Mouse (Mus musculus): ENCODE results near the gene Tyrobp.
A peak's percentile ranks its signal among the peaks of the same experiment; 100 is the strongest.

Gene Tyrobp

GRCm38 (mm10) chr7:30423071-30423641 is 9.6 kb downstream of the Tyrobp start:
- no peak for DNase-seq (ENCODE audit: low read depth)

DNA sequence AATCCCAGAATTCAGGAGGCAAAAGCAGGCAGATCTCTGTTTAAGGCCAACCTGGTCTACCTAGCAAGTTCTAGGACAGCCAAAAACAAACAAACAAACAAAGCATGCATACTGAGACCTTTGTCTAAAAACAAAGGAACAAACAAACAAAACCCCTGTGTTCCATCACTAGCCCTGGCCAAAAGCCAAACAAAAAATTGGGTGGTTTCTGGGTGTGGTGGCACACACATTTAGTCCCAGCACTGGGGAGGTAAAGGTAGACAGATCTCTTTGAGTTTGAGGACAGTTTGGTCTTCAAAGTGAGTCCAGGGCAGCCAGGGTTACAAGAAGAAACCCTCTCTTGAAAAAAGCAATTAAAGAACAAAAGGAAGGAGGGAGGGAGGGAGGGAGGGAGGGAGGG is 15.8 kb downstream of the Tyrobp start:
- DNase-seq (ENCODE audit: low read depth): no peak

GRCm38 (mm10) chr7:30430191-30430590 is 16.6 kb downstream of the Tyrobp start:
- DNase-seq (ENCODE audit: low read depth): no peak

DNA sequence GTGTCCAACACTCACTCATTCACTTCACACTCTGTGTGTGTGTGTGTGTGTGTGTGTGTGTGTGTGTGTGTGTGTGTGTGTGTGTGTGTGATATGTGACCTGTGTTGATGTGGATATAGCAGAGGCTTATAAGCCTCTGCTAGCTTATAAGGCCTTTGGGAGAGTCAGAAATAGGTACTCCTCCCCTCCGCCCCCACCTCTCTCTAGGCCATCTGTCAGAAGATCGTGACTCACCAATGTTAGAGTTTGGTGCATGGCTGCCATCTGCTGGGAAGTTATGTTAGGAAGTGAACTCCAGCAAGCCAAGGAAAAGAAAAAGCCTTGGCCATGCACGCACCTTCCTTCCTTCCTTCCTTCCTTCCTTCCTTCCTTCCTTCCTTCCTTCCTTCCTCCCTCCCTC is 18.2 kb downstream of the Tyrobp start:
- DNase-seq (ENCODE audit: low read depth): no peak

DNA sequence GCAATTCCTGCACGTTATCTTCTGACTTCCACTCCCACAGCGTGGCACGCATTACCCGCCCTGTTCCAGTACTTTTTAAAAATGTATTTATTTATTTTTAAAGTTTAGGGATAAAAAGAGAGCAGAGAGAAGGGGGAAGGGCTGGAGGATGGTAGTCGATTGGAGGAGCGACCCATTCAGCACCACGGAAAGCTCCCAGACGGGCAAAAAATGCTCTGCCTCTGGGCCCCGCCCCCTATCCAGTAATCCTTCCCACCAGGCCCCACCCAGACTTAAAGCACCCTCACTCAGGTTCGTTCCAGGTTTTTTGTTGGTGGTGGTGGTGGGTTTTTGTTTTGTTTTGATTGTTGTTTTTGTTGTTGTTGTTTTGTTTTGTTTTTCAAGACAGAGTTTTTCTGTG is 20.7 kb downstream of the Tyrobp start:
- no peak for DNase-seq (ENCODE audit: low read depth)

DNA sequence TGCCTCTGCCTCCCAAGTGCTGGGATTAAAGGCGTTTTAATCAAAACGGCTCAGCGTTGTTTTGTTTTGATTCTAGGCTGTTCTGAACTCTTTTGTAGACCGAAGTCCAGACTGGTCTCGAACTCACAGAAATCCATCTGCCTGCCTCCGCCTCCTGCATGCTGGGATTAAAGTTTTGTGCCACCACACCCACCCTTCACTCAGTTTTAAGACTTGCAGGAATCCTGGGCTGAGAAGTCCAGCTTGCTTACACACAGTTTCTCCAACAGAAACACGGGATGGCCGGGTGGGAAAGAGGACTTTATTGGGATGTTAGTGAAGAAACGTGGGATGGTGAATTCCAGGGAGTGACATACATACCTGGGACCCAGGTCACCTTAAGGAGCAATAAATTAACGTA is 21.1 kb downstream of the Tyrobp start:
- no peak for DNase-seq (ENCODE audit: low read depth)

- DNase-seq (ENCODE audit: low read depth): no peak
These were observed 21.6 kb downstream of the Tyrobp start for GRCm38 (mm10) chr7:30435156-30435555.

DNA sequence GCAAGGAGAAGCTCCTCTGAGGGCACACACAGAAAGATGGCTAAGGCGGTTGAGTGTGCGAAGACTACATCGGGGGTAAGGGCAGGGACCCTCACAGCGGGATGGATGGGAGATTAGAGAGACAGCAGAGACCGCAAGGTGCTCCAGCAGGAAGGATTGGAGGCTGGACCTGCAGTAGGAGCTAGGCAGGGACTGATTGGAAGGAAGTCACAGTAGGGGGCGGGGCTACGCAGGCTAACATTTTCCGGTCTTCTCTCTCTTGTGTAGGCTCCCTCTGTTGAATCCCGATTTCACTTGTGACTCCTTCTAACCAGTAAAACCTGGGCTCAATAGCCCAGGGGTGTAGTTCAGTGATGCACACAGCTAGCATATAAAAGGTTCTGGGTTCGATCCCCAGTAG is 23.3 kb downstream of the Tyrobp start:
- no peak for DNase-seq (ENCODE audit: low read depth)

DNA sequence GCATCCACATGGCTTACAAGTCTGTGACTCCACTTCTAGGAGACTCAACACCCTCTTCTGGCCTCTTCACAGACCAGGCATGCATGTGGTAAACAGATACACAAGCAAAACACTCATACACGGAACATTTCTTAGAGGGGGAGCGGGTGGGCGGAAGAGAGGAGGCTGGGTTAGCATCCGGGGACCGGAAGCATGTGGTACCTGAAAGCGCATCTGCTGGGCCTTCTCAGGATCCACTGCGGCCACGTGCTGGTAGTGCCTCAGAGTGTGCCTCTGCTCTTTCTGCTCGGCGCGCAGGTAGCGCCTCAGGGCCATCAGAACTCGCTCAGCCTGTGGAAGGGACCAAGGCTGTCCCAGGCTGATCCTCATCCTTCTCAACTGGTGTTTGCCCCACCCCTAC is 26.2 kb downstream of the Tyrobp start:
- no peak for DNase-seq (ENCODE audit: low read depth)

GRCm38 (mm10) chr7:30440697-30441096 is 27.1 kb downstream of the Tyrobp start:
- DNase-seq (ENCODE audit: low read depth): peak; percentile 43

- DNase-seq (ENCODE audit: low read depth): no peak
These were observed 30.1 kb downstream of the Tyrobp start for GRCm38 (mm10) chr7:30443696-30444095.

DNA sequence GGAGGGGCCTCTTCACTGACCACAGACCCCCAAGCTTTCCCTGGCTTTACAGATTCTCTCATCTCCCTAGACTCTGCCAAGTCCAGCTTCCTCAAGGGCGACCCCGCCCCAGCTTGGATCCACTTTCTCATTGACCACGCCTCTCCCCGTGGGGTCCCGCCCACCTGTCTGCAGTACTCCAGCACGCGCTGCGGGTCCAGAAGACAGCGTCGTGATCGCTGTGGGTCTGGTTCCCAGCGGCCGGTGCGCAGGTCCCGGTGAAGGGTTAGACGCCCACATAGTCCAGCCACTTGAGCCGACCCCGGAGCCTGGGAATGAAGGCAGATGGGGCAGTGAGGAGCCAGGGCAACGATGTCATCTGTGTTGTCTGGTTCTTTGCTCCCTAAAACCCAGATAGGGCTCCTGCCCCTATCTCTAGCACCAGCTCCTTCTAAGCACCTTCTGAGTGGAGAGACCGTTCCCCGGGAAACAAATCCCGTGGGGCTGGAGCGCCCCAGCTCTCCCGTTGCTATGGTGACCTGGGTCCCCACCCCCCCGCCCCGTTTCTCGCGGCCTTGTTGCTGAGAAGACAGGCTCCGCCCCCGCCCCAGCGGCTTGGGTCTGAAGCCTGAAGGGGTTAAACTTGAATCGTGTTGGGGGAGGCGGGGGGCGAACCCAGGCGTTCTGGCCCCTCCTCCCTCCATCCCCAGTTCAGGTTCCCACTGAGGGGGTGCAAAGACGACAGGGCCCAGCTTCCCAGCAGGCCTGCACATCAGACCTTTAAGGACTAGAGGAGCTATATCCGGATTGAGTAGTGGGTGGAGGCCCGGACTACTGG is 30.8 kb downstream of the Tyrobp start:
- DNase-seq (ENCODE audit: low read depth): no peak

- DNase-seq (ENCODE audit: low read depth): no peak
These were observed 31.6 kb downstream of the Tyrobp start, which contains the start of gene Aplp1 for GRCm38 (mm10) chr7:30444971-30445751. Gene Aplp1, minus strand, starts transcription at chr7:30445535.

- DNase-seq (ENCODE audit: low read depth): no peak
These were observed 36.7 kb downstream of the Tyrobp start for GRCm38 (mm10) chr7:30450241-30450640.

DNA sequence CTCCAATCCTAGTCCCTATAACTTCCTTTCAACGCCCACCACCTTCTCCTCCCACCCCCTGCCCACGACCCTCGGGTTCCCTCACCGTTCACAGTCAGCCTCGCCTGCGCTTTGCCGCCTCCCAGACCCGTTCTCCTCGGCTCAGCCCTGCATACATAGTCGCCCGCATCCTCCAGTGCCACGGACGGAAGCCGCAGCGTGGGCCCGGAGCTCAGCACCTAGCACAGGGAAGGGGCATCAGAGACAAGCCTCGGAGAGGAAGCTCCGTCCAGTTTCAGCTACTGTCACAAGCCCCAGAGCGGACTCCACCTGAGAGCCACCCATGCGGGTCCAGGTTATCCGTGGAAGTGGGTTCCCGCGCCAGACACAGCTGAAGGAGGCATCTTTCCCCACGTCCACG is 39.8 kb downstream of the Tyrobp start:
- DNase-seq (ENCODE audit: low read depth): no peak

DNA sequence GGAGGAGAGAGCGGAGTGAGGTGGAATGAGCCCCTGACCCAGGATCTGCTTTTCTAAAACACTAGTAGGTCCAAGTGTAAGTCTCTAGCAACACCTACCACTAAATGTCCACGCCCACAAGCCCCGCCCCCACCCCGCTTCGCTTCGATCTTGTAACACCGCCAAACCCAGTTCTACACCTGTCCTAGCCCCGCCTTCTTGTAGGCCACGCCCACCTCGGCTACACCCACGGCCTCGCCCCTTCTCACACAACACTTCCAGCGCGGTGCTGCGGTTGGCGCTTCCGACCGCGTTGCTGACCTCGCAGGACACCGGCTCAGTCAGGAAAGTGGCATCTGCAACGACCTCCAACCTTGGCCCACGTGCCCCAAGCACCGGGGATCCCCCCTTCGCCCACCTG is 40.2 kb downstream of the Tyrobp start:
- peak; percentile 43 for DNase-seq (ENCODE audit: low read depth)

DNA sequence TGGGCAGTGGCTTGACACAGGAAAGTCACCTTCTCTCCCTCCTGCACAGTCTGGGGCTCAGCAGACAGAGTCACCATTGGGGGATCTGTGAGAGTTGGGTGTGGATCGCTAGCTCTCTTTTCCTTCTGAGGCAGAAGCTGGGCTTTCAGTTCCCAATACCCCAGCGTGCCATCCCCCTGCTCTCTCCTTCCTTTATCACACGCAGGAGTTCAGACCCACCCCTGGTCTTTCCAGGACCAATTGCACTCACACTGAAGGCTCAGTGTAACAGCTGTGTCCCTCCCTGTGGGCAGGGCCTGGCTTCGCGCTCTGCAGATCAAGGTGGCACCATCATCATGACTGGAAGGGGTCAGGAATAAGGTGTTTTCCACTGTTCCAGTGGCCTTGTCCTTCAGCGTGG is 40.7 kb downstream of the Tyrobp start:
- DNase-seq (ENCODE audit: low read depth): no peak

GRCm38 (mm10) chr7:30456487-30456886 is 42.9 kb downstream of the Tyrobp start:
- DNase-seq (ENCODE audit: low read depth): no peak

GRCm38 (mm10) chr7:30456911-30457628 is 43.5 kb downstream of the Tyrobp start:
- DNase-seq (ENCODE audit: low read depth): no peak

DNA sequence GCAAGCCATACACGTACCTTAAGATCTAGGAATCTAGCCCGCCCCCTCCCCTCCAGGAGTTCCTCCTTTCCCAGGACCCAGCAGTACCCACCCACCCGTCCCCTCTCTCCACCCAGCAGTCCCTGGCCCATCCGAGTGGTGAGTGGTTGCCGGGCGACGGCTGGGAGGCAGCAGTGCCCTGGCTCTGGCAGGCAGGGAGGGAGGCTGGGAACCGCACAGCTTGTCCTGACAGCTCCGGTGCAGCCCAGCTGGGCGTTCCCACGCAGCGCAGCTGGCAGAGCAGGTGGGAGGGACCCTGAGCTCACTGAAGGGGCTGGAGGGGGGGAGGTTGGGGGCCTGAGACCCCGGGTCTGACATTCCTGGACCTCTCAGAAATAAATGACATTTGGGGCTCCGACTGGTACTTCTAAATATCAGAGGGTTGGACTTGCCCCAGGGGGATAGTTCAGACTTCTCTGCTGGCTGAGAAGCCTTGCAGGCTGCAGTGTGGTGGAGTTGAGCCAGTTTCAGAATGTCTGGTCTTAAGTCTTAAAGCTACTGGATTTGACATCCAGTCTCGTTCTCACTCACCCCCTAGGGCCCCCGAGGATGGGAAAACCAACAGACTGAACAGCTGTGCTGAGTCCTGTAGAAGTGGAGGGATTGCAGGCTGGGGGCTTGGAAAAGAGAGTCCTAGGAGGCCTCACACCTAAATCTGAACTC is 44.2 kb downstream of the Tyrobp start, which contains the start of the genes Kirrel2 and Nphs1:
Gene Kirrel2 (minus strand): TSS at position 62 of the 702 bp plus-strand sequence.
Gene Nphs1 (plus strand): TSS at position 687 of the 702 bp plus-strand sequence.
- no peak for DNase-seq (ENCODE audit: low read depth)

- no peak for DNase-seq (ENCODE audit: low read depth)
These were observed 45.9 kb downstream of the Tyrobp start for GRCm38 (mm10) chr7:30459484-30459883.

Measured in c-Kit-positive CD71-negative TER-119-negative erythroid progenitor cells, embryonic 14.5 days (primary cell).